Mouse (Mus musculus) embryonic facial prominence, embryonic 13.5 days (tissue): ENCODE data around the gene Cerkl. TPM values are rescaled to one million over a fixed set of nuclear protein-coding genes. Genes with fewer than 3 reads are reported as not detected.

Experiments
- ATAC-seq: fragments of 200-750 bp; cut with Nextera tagmentation; 2 replicates; pipeline ENCODE4 v1.8.0; 2017; ENCODE audit warnings: low read depth; ENCODE audit not compliant: insufficient number of reproducible peaks, insufficient read depth, low FRiP score, low TSS enrichment
- H3K27ac ChIP-seq: fragments of 300-500 bp; sonication (generic); 2 replicates; pipeline ENCODE4 v1.5.1; 2015; ENCODE audit warnings: moderate library complexity, mild to moderate bottlenecking, inconsistent platforms
- H3K27me3 ChIP-seq: fragments of 300-500 bp; sonication (generic); 2 replicates; pipeline ENCODE4 v1.6.1; 2015; ENCODE audit warnings: mild to moderate bottlenecking, inconsistent platforms
- H3K36me3 ChIP-seq: fragments of 300-500 bp; sonication (generic); 2 replicates; pipeline ENCODE4 v1.6.1; 2015; ENCODE audit warnings: mild to moderate bottlenecking, inconsistent platforms
- H3K4me1 ChIP-seq: fragments of 300-500 bp; sonication (generic); 2 replicates; pipeline ENCODE4 v1.6.1; 2015; ENCODE audit warnings: inconsistent platforms
- H3K4me2 ChIP-seq: fragments of 300-500 bp; sonication (generic); 2 replicates; pipeline ENCODE4 v1.6.1; 2015; ENCODE audit warnings: moderate library complexity, mild to moderate bottlenecking, inconsistent platforms
- H3K4me3 ChIP-seq: fragments of 300-500 bp; sonication (generic); 2 replicates; pipeline ENCODE4 v1.5.1; 2015; ENCODE audit warnings: mild to moderate bottlenecking, inconsistent platforms
- H3K9ac ChIP-seq: fragments of 300-500 bp; sonication (generic); 2 replicates; pipeline ENCODE4 v1.6.1; 2015; ENCODE audit warnings: mild to moderate bottlenecking, inconsistent platforms
- H3K9me3 ChIP-seq: fragments of 300-500 bp; sonication (generic); 2 replicates; pipeline ENCODE4 v1.6.1; 2016; ENCODE audit warnings: inconsistent platforms
- WGBS: fragments of 180-500 bp; shearing (Covaris S2); methylation state at CpG from one replicate; pipeline ENCODE4 v1.1.7; 2015; ENCODE audit warnings: mixed read lengths; 5-methylcytosine and 5-hydroxymethylcytosine counted together
- polyA plus RNA-seq: library from polyadenylated mRNA; unstranded; fragments of >200 nt; fragmentation: Nextera tagmentation; extraction: Ambion mirVana; gene quantifications from 2 replicates; pipeline ENCODE4 v1.2.1, GENCODE M21; 2015

The Cerkl gene
- polyA plus RNA-seq, 1 experiment from 2014 or later: 2.9 TPM

- Histone ChIP-seq H3K27me3 (peaks cover 15% of the 10 kb centered on the region; the same call in 1 of the 2 replicates), H3K27ac (no peak overlapping the region), H3K9me3 (no peaks in the 10 kb centered on the region), H3K4me2 (no peak overlapping the region), H3K4me1 (peaks cover 18% of the 10 kb centered on the region), H3K4me3 (no peak overlapping the region), H3K9ac (no peak overlapping the region), H3K36me3 (no peaks in the 10 kb centered on the region)
- no peak for ATAC-seq
Measured at GRCm38 (mm10) chr2:79430061-79430460, 26.5 kb downstream of the Cerkl start.

- Histone ChIP-seq H3K4me2 (no peak overlapping the region), H3K9ac (no peak overlapping the region), H3K27me3 (peaks cover 15% of the 10 kb centered on the region; the same call in 1 of the 2 replicates), H3K27ac (no peak overlapping the region), H3K9me3 (no peaks in the 10 kb centered on the region), H3K4me3 (no peak overlapping the region), H3K4me1 (peaks cover 18% of the 10 kb centered on the region), H3K36me3 (no peaks in the 10 kb centered on the region)
- 12% methylated on average over 6 of the region's 6 CpGs for WGBS
- ATAC-seq: no peak
Measured at GRCm38 (mm10) chr2:79429650-79430049, 26.9 kb downstream of the Cerkl start.

GRCm38 (mm10) chr2:79429108-79429507, 27.5 kb downstream of the Cerkl start:
- no peaks in the 10 kb centered on the region for H3K36me3 ChIP-seq
- peaks cover 15% of the 10 kb centered on the region; the same call in 1 of the 2 replicates for H3K27me3 ChIP-seq
- peak overlapping the region; percentile 96 for H3K4me2 ChIP-seq
- ATAC-seq: no peak
- no peaks in the 10 kb centered on the region for H3K9me3 ChIP-seq
- H3K4me1 ChIP-seq: peaks cover 18% of the 10 kb centered on the region
- peak overlapping the region; percentile 68 for H3K9ac ChIP-seq
- H3K27ac ChIP-seq: peak overlapping the region; percentile 33; the same call in 1 of the 2 replicates
- WGBS: 10% methylated on average over 7 of the region's 7 CpGs
- H3K4me3 ChIP-seq: peak overlapping the region; percentile 49

DNA sequence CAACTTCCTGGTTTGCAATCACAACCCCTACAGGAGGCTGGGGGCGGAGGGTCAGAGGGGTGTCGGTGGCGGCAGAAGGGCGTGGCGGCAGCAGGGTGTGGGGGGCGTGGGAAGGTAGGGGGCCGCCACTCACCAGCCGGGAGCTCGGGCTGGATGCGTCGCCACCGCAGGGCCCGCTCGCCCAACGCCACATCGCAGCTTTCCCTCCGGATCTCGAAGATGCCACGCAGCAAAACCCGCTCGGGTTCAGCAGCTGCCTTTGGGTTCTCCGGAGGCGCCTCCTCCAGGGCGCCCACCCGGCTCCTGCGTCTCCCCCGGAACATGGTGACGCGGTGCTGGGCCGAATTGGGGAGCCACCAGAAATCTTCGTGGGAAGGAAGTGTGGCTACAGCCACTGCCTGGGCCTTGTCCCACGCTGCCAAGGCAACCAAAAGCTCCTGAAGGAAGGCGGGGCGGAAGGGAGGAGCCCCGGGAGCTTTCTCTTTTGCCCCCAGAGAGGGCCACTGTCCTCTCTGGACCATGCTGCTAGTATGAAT, 27.9 kb downstream of the Cerkl start:
- peak overlapping the region; percentile 49 for H3K4me3 ChIP-seq
- WGBS: under 1% methylated on average over 35 of the region's 35 CpGs
- no peaks in the 10 kb centered on the region for H3K36me3 ChIP-seq
- peak overlapping the region; percentile 33; the same call in 1 of the 2 replicates for H3K27ac ChIP-seq
- H3K4me1 ChIP-seq: peaks cover 18% of the 10 kb centered on the region
- ATAC-seq: no peak
- no peaks in the 10 kb centered on the region for H3K9me3 ChIP-seq
- H3K4me2 ChIP-seq: peak overlapping the region; percentile 96
- H3K27me3 ChIP-seq: peaks cover 15% of the 10 kb centered on the region; the same call in 1 of the 2 replicates
- H3K9ac ChIP-seq: peak overlapping the region; percentile 68

- Histone ChIP-seq H3K27me3 (peaks cover 15% of the 10 kb centered on the region; the same call in 1 of the 2 replicates), H3K9ac (no peak overlapping the region), H3K9me3 (no peaks in the 10 kb centered on the region), H3K4me2 (peak overlapping the region; percentile 96), H3K4me1 (peaks cover 18% of the 10 kb centered on the region), H3K27ac (no peak overlapping the region), H3K4me3 (peak overlapping the region; percentile 49), H3K36me3 (no peaks in the 10 kb centered on the region)
- 9% methylated on average over 6 of the region's 6 CpGs for WGBS
- ATAC-seq: no peak
Measured at GRCm38 (mm10) chr2:79428022-79428421, 28.6 kb downstream of the Cerkl start.

DNA sequence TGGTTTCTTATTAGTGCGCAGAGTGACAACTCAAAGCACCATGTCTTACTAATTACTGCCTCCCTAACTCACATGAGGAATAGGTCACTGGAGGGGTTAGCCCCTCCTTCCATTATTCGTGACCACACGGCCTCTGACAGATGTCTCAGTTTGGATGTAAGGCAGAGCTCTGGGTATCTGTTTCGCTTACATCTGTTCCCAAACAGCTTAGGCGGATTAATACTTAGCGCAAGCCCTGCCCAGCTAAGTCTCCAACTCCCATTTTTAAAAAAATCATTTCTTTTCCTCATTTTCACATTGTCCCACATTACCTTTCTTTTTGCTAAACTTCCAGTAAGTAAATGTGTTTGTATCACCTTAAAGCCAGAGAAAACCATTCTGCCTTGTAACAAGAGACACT, 34.9 kb downstream of the Cerkl start:
- Histone ChIP-seq H3K27me3 (peaks cover 4% of the 10 kb centered on the region; the same call in 1 of the 2 replicates), H3K4me1 (0 out of 2 replicates have a peak, but pooled peaks cover 3% of the 10 kb centered on the region), H3K9me3 (no peaks in the 10 kb centered on the region), H3K4me2 (no peak overlapping the region), H3K27ac (no peak overlapping the region), H3K9ac (no peak overlapping the region), H3K4me3 (no peak overlapping the region), H3K36me3 (no peaks in the 10 kb centered on the region)
- no peak for ATAC-seq
- 20% methylated on average over 6 of the region's 6 CpGs for WGBS

DNA sequence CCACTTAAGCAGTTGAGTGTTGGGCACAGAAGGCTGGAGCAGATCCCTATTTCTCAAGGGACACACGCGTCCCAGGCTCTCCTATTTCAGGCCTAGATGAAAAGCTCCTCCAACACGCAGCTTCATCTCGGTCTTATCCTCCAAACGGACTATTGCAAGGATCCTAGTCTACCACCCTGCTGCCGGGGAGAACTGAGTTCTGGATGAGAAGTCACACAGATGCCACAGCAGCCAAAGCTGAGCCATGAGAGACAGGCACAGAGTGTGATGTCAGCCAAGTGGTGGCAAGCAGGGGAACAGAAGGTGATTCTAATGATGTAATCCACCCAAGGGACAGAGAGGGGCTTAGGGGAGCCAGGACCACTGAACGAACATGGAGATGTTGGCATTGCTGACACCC, 42.1 kb downstream of the Cerkl start:
- H3K9me3 ChIP-seq: no peaks in the 10 kb centered on the region
- no peaks in the 10 kb centered on the region for H3K4me1 ChIP-seq
- no peaks in the 10 kb centered on the region; the same call in 1 of the 2 replicates for H3K27me3 ChIP-seq
- no peaks in the 10 kb centered on the region for H3K36me3 ChIP-seq
- no peak overlapping the region for H3K4me2 ChIP-seq
- 82% methylated on average over 7 of the region's 7 CpGs for WGBS
- H3K27ac ChIP-seq: no peak overlapping the region
- H3K4me3 ChIP-seq: no peak overlapping the region
- no peak overlapping the region for H3K9ac ChIP-seq
- no peak for ATAC-seq

DNA sequence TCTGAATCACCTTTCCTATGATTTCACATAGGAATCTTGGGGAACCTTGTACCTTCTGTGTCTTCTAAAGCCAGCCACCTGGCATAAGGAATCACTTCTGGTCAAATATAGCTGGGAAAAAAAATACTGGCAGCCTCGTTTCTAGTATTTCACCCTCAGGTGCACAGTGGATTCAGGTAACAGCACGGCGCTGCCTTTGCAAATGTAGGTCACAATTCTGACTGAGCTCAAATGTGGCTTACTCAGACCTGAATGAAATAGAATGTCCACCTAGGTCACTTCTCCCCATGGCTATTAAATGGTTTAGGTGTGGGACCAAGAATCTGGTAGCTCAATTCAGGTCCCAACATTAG, 45.7 kb downstream of the Cerkl start:
- 60% methylated on average over 3 of the region's 3 CpGs for WGBS
- no peak overlapping the region for H3K27ac ChIP-seq
- H3K4me1 ChIP-seq: no peaks in the 10 kb centered on the region
- no peak for ATAC-seq
- no peaks in the 10 kb centered on the region for H3K9me3 ChIP-seq
- no peak overlapping the region for H3K4me3 ChIP-seq
- no peaks in the 10 kb centered on the region for H3K36me3 ChIP-seq
- no peak overlapping the region for H3K9ac ChIP-seq
- no peaks in the 10 kb centered on the region; the same call in 1 of the 2 replicates for H3K27me3 ChIP-seq
- no peak overlapping the region for H3K4me2 ChIP-seq

DNA sequence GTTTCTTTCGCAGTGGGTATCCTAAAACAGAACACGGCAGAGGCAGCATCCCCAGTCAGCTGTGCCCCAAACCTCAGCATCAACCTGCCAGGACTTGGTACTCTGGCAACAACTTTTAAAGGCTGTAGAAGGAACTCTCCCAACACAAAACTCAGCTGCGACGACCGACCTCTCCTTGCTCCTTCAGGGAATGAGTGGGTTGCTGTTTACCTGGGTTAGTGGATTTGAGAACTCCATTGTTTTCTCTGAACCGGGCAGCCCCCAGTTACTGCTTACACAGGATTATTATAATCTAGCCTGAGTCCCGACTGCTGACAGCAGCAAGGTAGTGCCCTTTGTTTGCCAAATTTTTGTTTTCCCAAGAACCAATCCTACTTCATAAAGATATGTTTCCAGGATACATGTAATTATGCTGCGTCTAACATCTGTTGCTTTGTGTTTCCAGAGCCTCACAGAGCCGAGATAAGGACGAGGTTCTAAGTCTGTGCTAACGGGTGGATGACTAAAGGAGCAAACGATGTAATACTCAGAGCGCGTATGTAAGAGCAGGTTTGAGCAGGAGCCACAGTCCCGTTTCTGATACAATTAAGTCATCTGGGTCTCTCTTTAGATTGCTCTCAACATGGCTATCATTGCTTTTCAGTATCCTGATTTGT, 46.2 kb downstream of the Cerkl start:
- no peak for ATAC-seq
- Histone ChIP-seq H3K27me3 (no peaks in the 10 kb centered on the region; the same call in 1 of the 2 replicates), H3K9ac (no peak overlapping the region), H3K9me3 (no peaks in the 10 kb centered on the region), H3K4me3 (no peak overlapping the region), H3K4me1 (no peaks in the 10 kb centered on the region), H3K27ac (no peak overlapping the region), H3K4me2 (no peak overlapping the region), H3K36me3 (no peaks in the 10 kb centered on the region)
- 49% methylated on average over 15 of the region's 15 CpGs for WGBS

- no peak overlapping the region for H3K9ac ChIP-seq
- no peaks in the 10 kb centered on the region; the same call in 1 of the 2 replicates for H3K27me3 ChIP-seq
- ATAC-seq: no peak
- H3K27ac ChIP-seq: no peak overlapping the region
- H3K9me3 ChIP-seq: no peaks in the 10 kb centered on the region
- no peaks in the 10 kb centered on the region for H3K36me3 ChIP-seq
- no peak overlapping the region for H3K4me2 ChIP-seq
- WGBS: 52% methylated on average over 5 of the region's 5 CpGs
- H3K4me3 ChIP-seq: no peak overlapping the region
- H3K4me1 ChIP-seq: no peaks in the 10 kb centered on the region
Measured at GRCm38 (mm10) chr2:79405661-79406405, 50.8 kb downstream of the Cerkl start.

DNA sequence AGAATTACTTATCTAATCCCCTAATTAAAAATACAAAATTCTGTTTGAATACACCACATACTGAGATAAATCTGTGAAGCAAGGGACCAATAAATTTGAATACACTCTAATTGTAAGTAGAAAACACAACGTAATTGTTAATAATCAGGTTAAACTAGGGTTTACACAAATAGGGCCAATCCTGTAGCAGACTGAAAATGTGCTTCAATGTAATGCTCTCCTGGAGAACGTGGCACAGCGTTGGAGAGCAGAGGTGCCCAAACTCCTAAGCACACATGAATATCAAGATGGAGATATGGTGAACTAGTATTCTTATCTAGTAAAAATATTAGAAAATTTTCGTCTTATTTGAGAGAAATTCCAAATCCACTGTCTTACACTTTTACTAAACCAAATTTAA, 56.5 kb downstream of the Cerkl start:
- 73% methylated on average over 4 of the region's 4 CpGs for WGBS

More for the DNA sequence above, 56.5 kb downstream of the Cerkl start:
- Histone ChIP-seq H3K27me3 (no peaks in the 10 kb centered on the region; the same call in 1 of the 2 replicates), H3K36me3 (no peaks in the 10 kb centered on the region), H3K4me3 (no peak overlapping the region), H3K4me1 (no peaks in the 10 kb centered on the region), H3K9me3 (no peaks in the 10 kb centered on the region), H3K4me2 (no peak overlapping the region), H3K9ac (no peak overlapping the region), H3K27ac (no peak overlapping the region)
- no peak for ATAC-seq
